Mouse (Mus musculus): ENCODE data around the gene Eif3l. TPM values are rescaled to one million over a fixed set of nuclear protein-coding genes. Genes with fewer than 3 reads are reported as not detected.
"Not testable (repeated sequence)": the region's sequence is repeated elsewhere in the genome, so short reads cannot be mapped to it uniquely, and the experiment has no call there.

Gene Eif3l
- 100 to 1,000 TPM; 224 to 263 TPM for polyA plus RNA-seq (2017; shearing (Covaris generic))

- ATAC-seq, result peak; percentile 98
Measured at GRCm38 (mm10) chr15:79074913-79075532, at the start of gene Eif3l. Gene Eif3l, plus strand, starts transcription at chr15:79075179.

DNA sequence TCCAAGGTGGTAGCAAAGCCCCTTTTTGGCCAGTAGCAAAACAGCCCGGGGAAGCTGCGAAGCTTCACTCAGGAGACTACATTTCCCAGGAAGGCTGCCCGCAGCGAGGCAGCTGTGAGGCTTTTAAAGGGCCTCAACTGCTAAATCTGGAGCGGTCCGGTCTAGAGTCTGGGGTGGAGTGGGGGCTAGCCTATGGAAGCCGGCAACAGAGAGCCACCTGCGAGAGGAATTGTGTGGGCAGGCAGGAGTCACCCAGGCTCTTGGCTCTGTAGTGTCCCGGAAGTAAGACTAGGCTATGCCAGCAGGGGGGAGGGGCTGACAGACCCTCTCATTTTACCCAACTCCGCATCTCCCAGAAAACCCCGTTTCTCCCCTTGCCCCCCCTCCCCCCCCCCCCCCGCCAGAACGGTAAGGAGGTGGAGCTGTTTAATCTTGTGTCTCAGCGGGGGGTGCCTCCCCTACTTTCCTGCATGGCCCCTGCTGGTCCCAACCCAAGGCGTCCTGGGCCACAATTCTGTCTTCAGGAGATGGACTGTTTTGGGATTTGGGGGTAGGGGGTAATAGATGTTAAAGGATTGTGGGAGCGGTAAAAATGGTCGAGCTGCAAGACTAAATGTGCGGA is 49.2 kb upstream of the Eif3l start:
- ATAC-seq, result no peak

GRCm38 (mm10) chr15:79026511-79027290 is 48.3 kb upstream of the Eif3l start:
- ATAC-seq, result no peak

GRCm38 (mm10) chr15:79027291-79028205 is 47.4 kb upstream of the Eif3l start:
- no peak for ATAC-seq

DNA sequence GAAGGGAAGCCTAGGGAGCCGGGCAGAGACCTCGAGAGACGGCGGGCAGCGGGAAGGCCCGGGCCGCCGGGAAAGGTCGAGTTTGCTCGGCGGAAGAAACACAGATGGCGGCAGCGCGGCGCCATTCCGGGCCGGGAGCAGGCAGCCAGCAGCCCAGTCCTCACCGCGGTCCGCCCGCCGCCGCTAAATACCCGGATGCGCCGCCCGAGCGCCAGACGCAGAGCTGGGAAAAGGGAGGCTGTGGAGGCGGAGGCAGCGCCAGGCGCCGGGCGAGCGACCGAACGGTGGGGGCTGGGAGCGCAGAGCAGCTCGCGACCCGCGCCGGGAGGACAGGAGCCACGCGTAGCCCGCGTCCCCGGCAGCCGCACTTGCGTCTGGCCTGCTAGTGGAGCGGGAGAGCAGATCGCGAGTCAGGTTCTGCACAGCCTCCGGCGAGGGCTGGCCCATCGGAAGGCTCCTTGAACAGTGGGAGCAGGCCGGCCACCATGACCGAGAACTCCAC is 46.7 kb upstream of the Eif3l start, which contains the start of gene H1f0:
Gene H1f0 (plus strand): TSS at position 214 of the 502 bp plus-strand sequence.
- ATAC-seq, result peak; percentile 76

GRCm38 (mm10) chr15:79028823-79029484 is 46.0 kb upstream of the Eif3l start:
- no peak for ATAC-seq

GRCm38 (mm10) chr15:79029519-79030241 is 45.3 kb upstream of the Eif3l start:
- no peak for ATAC-seq

GRCm38 (mm10) chr15:79030551-79031435 is 44.2 kb upstream of the Eif3l start:
- peak; percentile 83 for ATAC-seq

DNA sequence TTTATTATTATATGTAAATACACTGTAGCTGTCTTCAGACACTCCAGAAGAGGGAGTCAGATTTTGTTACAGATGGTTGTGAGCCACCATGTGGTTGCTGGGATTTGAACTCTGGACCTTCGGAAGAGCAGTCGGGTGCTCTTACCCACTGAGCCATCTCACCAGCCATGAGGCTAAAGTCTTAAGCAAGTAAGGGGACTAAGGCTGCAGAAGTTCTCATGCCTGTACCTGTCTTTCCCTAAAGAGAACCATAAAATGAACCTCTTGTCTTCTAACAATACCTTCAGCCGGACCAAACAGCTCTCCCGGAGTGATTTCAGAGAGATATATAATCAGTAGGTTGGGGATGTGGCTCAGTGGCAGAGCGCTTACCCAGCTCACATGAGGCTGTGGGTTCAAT is 43.1 kb upstream of the Eif3l start:
- ATAC-seq, result not testable (repeated sequence)

DNA sequence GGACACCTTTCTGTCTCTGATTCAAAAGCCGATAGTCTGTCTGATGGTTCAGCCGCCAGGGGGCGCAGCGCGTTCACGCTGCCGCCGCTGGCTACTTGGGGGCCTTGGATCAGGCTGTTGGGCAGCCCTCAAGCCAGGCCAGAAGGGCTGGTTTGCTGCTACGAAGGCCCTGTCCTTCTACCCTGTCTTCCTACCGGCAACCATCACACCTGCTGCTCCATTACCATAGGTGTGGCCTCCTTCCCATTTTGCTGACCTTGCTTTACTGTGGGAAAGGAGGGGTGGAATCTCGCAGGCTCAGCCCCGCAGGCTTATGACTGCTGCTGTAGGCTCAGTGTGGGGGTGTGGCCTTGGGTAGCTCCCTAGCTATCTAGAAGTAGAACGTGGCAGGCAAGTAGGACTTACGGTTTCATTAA is 37.1 kb upstream of the Eif3l start:
- ATAC-seq, result no peak

GRCm38 (mm10) chr15:79038331-79038730 is 36.6 kb upstream of the Eif3l start:
- no peak for ATAC-seq

DNA sequence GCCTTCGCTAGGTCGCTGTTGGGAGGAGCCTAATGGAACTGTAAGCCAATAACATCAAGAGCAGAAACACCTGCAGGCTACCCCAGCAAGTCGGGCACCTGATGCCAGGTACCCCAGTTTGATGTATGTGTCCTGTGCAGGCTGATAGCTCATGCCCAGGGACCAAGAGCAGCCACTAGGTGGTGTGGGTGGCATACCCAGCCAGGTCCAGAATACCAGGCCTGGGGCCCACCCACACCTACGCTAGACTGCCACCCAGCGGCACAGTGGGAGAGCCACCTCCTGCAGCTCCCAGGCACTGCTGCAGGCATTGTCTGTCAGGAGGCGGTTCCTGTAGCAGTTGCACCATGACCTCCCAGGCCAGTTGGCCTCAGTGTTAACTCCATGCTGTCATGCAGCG is 36.1 kb upstream of the Eif3l start:
- peak; percentile 92 for ATAC-seq

DNA sequence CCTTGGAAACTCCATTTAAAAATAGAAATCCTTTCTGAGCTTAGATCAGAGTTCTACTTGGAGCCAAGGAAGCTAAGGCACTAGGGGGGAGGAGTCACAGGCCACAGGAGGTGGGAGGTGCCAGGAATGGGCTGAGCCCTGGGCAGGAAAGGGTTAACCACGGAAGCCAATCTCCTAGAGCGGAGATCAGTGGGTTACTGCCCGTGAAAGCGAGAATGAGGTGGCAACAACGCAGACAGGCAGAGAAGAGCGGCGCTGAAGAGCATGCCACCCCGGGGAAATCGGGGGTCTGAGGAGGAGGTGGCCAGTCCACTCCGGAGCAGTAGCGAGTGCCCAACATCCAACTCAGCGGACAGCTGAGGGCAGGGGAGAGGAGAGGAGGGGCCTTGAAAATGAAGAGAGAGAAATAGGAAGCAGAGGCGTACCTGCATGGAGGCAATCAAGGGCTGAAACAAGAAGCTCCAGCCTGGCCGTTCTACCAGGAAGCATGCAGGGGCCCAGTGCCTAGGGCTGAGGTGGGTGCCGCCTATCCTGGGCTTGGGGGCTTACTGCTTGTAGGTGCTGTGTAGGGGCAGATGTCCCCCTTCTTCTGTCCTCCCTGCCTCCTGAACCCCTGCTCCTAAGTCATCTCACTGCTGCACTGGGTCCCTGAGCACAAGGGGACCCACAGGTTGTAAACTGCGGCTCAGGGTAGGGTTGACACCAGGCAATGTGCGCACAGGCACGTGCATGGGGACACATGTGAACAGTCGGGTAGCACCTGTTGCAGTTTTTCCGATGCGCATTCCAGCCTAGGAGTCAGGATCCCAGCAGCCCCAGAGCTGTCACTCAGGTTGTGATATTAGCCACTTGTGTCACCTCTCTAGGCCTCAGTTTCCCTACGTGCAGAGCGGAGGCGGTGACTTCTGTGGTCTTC is 34.2 kb upstream of the Eif3l start:
- peak; percentile 32 for ATAC-seq

GRCm38 (mm10) chr15:79041585-79041984 is 33.4 kb upstream of the Eif3l start, which contains the start of gene Galr3:
Gene Galr3, plus strand, starts transcription at chr15:79041885.
- ATAC-seq, result no peak

- no peak for ATAC-seq
Measured at GRCm38 (mm10) chr15:79042721-79043491, 32.1 kb upstream of the Eif3l start.

DNA sequence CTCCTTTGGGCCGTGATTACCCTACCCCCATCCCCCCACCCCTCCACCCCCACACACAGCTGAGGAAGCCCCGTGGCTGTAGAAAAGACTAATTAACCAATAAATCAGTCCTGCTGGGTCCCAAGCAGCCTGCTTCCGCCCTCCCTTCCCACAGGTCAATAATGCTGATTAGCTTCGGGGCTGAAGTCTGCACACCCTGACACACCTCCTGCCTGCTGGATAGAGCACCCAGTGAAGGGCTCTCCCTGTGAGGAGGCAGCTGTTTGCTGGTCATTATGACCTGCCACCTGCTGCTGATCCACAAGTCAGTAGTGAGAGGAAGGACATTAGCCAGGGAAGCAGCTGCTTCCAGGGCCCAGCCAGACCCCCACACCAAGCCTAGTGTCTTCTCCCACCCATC is 30.1 kb upstream of the Eif3l start:
- no peak for ATAC-seq

DNA sequence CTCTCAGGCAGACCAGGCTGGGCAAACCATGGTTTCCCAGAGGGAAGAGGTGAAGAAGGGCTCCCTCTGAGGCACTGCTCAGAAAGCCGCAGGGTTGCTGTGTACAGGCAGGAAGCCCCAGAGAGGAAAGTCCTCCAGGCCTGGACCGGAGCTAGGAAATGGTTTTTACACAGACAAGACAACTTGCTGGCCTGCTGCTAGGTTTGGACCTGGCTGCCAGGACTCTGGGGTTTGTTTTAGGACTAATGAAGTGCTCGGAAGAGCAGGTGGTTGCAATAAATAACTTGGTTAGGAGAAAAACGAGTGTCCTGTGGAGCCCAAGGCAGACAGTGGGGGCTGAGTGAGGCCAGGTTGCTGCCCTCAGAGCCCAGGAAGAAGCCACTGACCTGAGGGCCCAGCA is 26.8 kb upstream of the Eif3l start:
- ATAC-seq, result no peak

Data from CD4-positive, CD25-positive, alpha-beta regulatory T cell, adult 4 months (primary cell).